Mouse (Mus musculus) olfactory bulb, adult 2 months (tissue): Measurements from ENCODE around the gene Ephb2.

ENCODE experiments used
- CTCF ChIP-seq: fragments of 200-500 bp; IDR thresholded peaks from 2 replicates; pipeline ENCODE4 v1.5.1; 2012; ENCODE audit warnings: low read depth, mild to moderate bottlenecking, low read length, moderate library complexity; ENCODE audit not compliant: insufficient read depth
- POLR2A ChIP-seq: fragments of 200-500 bp; IDR thresholded peaks from 2 replicates; pipeline ENCODE4 v1.6.1; 2012; ENCODE audit warnings: mild to moderate bottlenecking, low read depth, low read length, moderate library complexity; ENCODE audit not compliant: insufficient read depth

GRCm38 (mm10) chr4:136710345-136710744 is 125.4 kb downstream of the Ephb2 start:
- TF ChIP-seq CTCF (no peak), POLR2A (no peak)
